Mouse (Mus musculus): Measurements from ENCODE around the gene Tnfrsf4. TPM values are rescaled to one million over a fixed set of nuclear protein-coding genes. Genes with fewer than 3 reads are reported as not detected.

The Tnfrsf4 gene
- not detected for polyA plus RNA-seq (2014; fragmentation: Illumina TruSeq; extraction: RNeasy Lipid Tissue Mini Kit (QIAGEN cat#74804); ENCODE audit: low read depth, low replicate concordance)

GRCm38 (mm10) chr4:156013637-156014036, at the start of gene Tnfrsf4:
TSS of gene Tnfrsf4 (plus strand) at chr4:156013843.

GRCm38 (mm10) chr4:155992241-155992905, 21.3 kb upstream of the Tnfrsf4 start, which contains the start of the genes B3galt6 and Sdf4:
TSS of gene B3galt6 (minus strand) at chr4:155992649.
TSS of gene Sdf4 (plus strand) at chr4:155992872.

GRCm38 (mm10) chr4:156026013-156026412, 12.4 kb downstream of the Tnfrsf4 start, which contains the start of gene Tnfrsf18:
TSS of gene Tnfrsf18 (plus strand) at chr4:156026164.

GRCm38 (mm10) chr4:156059261-156059660, 45.6 kb downstream of the Tnfrsf4 start, which contains the start of gene Ttll10:
TSS of gene Ttll10 (minus strand) at chr4:156059414.

Other genes with a start within 250 kb of the Tnfrsf4 start
- gene Vwa1, start 239.1 kb upstream of the Tnfrsf4 start, polyA plus RNA-seq (2014; fragmentation: Illumina TruSeq; extraction: RNeasy Lipid Tissue Mini Kit (QIAGEN cat#74804); ENCODE audit: low read depth, low replicate concordance) = 0.11 TPM
- gene Tmem88b, start 228.0 kb upstream of the Tnfrsf4 start, polyA plus RNA-seq (2014; fragmentation: Illumina TruSeq; extraction: RNeasy Lipid Tissue Mini Kit (QIAGEN cat#74804); ENCODE audit: low read depth, low replicate concordance) = 1.9 TPM
- not detected for gene Ankrd65, start 223.4 kb upstream of the Tnfrsf4 start, polyA plus RNA-seq (2014; fragmentation: Illumina TruSeq; extraction: RNeasy Lipid Tissue Mini Kit (QIAGEN cat#74804); ENCODE audit: low read depth, low replicate concordance)
- 46.8 TPM for gene Mrpl20, start 211.0 kb upstream of the Tnfrsf4 start, polyA plus RNA-seq (2014; fragmentation: Illumina TruSeq; extraction: RNeasy Lipid Tissue Mini Kit (QIAGEN cat#74804); ENCODE audit: low read depth, low replicate concordance)
- gene Ccnl2, start 201.4 kb upstream of the Tnfrsf4 start, polyA plus RNA-seq (2014; fragmentation: Illumina TruSeq; extraction: RNeasy Lipid Tissue Mini Kit (QIAGEN cat#74804); ENCODE audit: low read depth, low replicate concordance) = 60.9 TPM
- 7.5 TPM for gene Aurkaip1, start 182.6 kb upstream of the Tnfrsf4 start, polyA plus RNA-seq (2014; fragmentation: Illumina TruSeq; extraction: RNeasy Lipid Tissue Mini Kit (QIAGEN cat#74804); ENCODE audit: low read depth, low replicate concordance)
- 11.4 TPM for gene Mxra8, start 174.2 kb upstream of the Tnfrsf4 start, polyA plus RNA-seq (2014; fragmentation: Illumina TruSeq; extraction: RNeasy Lipid Tissue Mini Kit (QIAGEN cat#74804); ENCODE audit: low read depth, low replicate concordance)
- gene Dvl1, start 166.4 kb upstream of the Tnfrsf4 start, polyA plus RNA-seq (2014; fragmentation: Illumina TruSeq; extraction: RNeasy Lipid Tissue Mini Kit (QIAGEN cat#74804); ENCODE audit: low read depth, low replicate concordance) = 3.9 TPM
- not detected for gene Tas1r3, start 150.5 kb upstream of the Tnfrsf4 start, polyA plus RNA-seq (2014; fragmentation: Illumina TruSeq; extraction: RNeasy Lipid Tissue Mini Kit (QIAGEN cat#74804); ENCODE audit: low read depth, low replicate concordance)
- 5.9 TPM for gene Cptp, start 144.4 kb upstream of the Tnfrsf4 start, polyA plus RNA-seq (2014; fragmentation: Illumina TruSeq; extraction: RNeasy Lipid Tissue Mini Kit (QIAGEN cat#74804); ENCODE audit: low read depth, low replicate concordance)
- 2.7 TPM for gene Ints11, start 144.3 kb upstream of the Tnfrsf4 start, polyA plus RNA-seq (2014; fragmentation: Illumina TruSeq; extraction: RNeasy Lipid Tissue Mini Kit (QIAGEN cat#74804); ENCODE audit: low read depth, low replicate concordance)
- 2.5 TPM for gene Pusl1, start 122.1 kb upstream of the Tnfrsf4 start, polyA plus RNA-seq (2014; fragmentation: Illumina TruSeq; extraction: RNeasy Lipid Tissue Mini Kit (QIAGEN cat#74804); ENCODE audit: low read depth, low replicate concordance)
- gene Acap3, start 122.0 kb upstream of the Tnfrsf4 start, polyA plus RNA-seq (2014; fragmentation: Illumina TruSeq; extraction: RNeasy Lipid Tissue Mini Kit (QIAGEN cat#74804); ENCODE audit: low read depth, low replicate concordance) = 0.08 TPM
- 41.7 TPM for gene Ube2j2, start 70.0 kb upstream of the Tnfrsf4 start, polyA plus RNA-seq (2014; fragmentation: Illumina TruSeq; extraction: RNeasy Lipid Tissue Mini Kit (QIAGEN cat#74804); ENCODE audit: low read depth, low replicate concordance)
- gene C1qtnf12, start 51.5 kb upstream of the Tnfrsf4 start, polyA plus RNA-seq (2014; fragmentation: Illumina TruSeq; extraction: RNeasy Lipid Tissue Mini Kit (QIAGEN cat#74804); ENCODE audit: low read depth, low replicate concordance) = not detected
- gene B3galt6, start 21.2 kb upstream of the Tnfrsf4 start, polyA plus RNA-seq (2014; fragmentation: Illumina TruSeq; extraction: RNeasy Lipid Tissue Mini Kit (QIAGEN cat#74804); ENCODE audit: low read depth, low replicate concordance) = 1.3 TPM
- 98.4 TPM for gene Sdf4, start 21.0 kb upstream of the Tnfrsf4 start, polyA plus RNA-seq (2014; fragmentation: Illumina TruSeq; extraction: RNeasy Lipid Tissue Mini Kit (QIAGEN cat#74804); ENCODE audit: low read depth, low replicate concordance)
- gene Tnfrsf18, start 12.3 kb downstream of the Tnfrsf4 start, polyA plus RNA-seq (2014; fragmentation: Illumina TruSeq; extraction: RNeasy Lipid Tissue Mini Kit (QIAGEN cat#74804); ENCODE audit: low read depth, low replicate concordance) = not detected
- gene Ttll10, start 45.6 kb downstream of the Tnfrsf4 start, polyA plus RNA-seq (2014; fragmentation: Illumina TruSeq; extraction: RNeasy Lipid Tissue Mini Kit (QIAGEN cat#74804); ENCODE audit: low read depth, low replicate concordance) = not detected
- 1.2 TPM for gene 9430015G10Rik, start 96.1 kb downstream of the Tnfrsf4 start, polyA plus RNA-seq (2014; fragmentation: Illumina TruSeq; extraction: RNeasy Lipid Tissue Mini Kit (QIAGEN cat#74804); ENCODE audit: low read depth, low replicate concordance)
- not detected for gene Rnf223, start 116.7 kb downstream of the Tnfrsf4 start, polyA plus RNA-seq (2014; fragmentation: Illumina TruSeq; extraction: RNeasy Lipid Tissue Mini Kit (QIAGEN cat#74804); ENCODE audit: low read depth, low replicate concordance)
- gene Agrn, start 183.6 kb downstream of the Tnfrsf4 start, polyA plus RNA-seq (2014; fragmentation: Illumina TruSeq; extraction: RNeasy Lipid Tissue Mini Kit (QIAGEN cat#74804); ENCODE audit: low read depth, low replicate concordance) = 6.9 TPM
- 1.6 TPM for gene Isg15, start 187.0 kb downstream of the Tnfrsf4 start, polyA plus RNA-seq (2014; fragmentation: Illumina TruSeq; extraction: RNeasy Lipid Tissue Mini Kit (QIAGEN cat#74804); ENCODE audit: low read depth, low replicate concordance)
- gene AW011738, start 189.5 kb downstream of the Tnfrsf4 start, polyA plus RNA-seq (2014; fragmentation: Illumina TruSeq; extraction: RNeasy Lipid Tissue Mini Kit (QIAGEN cat#74804); ENCODE audit: low read depth, low replicate concordance) = 1.0 TPM
- gene Perm1, start 202.0 kb downstream of the Tnfrsf4 start, polyA plus RNA-seq (2014; fragmentation: Illumina TruSeq; extraction: RNeasy Lipid Tissue Mini Kit (QIAGEN cat#74804); ENCODE audit: low read depth, low replicate concordance) = not detected
- 0.90 TPM for gene Plekhn1, start 221.0 kb downstream of the Tnfrsf4 start, polyA plus RNA-seq (2014; fragmentation: Illumina TruSeq; extraction: RNeasy Lipid Tissue Mini Kit (QIAGEN cat#74804); ENCODE audit: low read depth, low replicate concordance)
- 4.3 TPM for gene Noc2l, start 222.2 kb downstream of the Tnfrsf4 start, polyA plus RNA-seq (2014; fragmentation: Illumina TruSeq; extraction: RNeasy Lipid Tissue Mini Kit (QIAGEN cat#74804); ENCODE audit: low read depth, low replicate concordance)
- not detected for gene Samd11, start 241.8 kb downstream of the Tnfrsf4 start, polyA plus RNA-seq (2014; fragmentation: Illumina TruSeq; extraction: RNeasy Lipid Tissue Mini Kit (QIAGEN cat#74804); ENCODE audit: low read depth, low replicate concordance)